25 mouse cellular contexts compared by ENCODE assay signal in genomic region chr3:66162612-66163011, GRCm38 (mm10). TPM values are rescaled to one million over a fixed set of nuclear protein-coding genes. Genes with fewer than 3 reads are reported as not detected.
DNase-seq lines count a peak whose midpoint lies in the region; ATAC-seq and TF ChIP-seq lines count a peak whose summit lies in the region.
"Had no signal": no experiment of that assay in that cellular context is flagged by ENCODE, and none has a peak within 500 bp of the region (broad histone marks: within the 10 kb centered on the region; RNA-seq: fewer than 3 reads in every experiment).

No protein-coding gene starts in this region.

- ATAC-seq in hindbrain, embryonic 15.5 days (ENCODE audit: low FRiP score, low read depth) = peak; percentile 19; the same call in 1 of the 2 replicates
- peak; percentile 71 for ATAC-seq in lung, embryonic 14.5 days (ENCODE audit: insufficient read depth)
- no peak for ATAC-seq in midbrain, postnatal 0 days (ENCODE audit: low FRiP score)
- ATAC-seq: inflammation-experienced regulatory T-cells, adult 6 months; Patski had no signal

- H3K9me3 ChIP-seq in hindbrain, embryonic 15.5 days = no peaks in the 10 kb centered on the region
- H3K9me3 ChIP-seq in hindbrain, embryonic 10.5 days = no peaks in the 10 kb centered on the region
- no peaks in the 10 kb centered on the region for H3K9me3 ChIP-seq in lung, embryonic 14.5 days (ENCODE audit: low read depth, low read length)
- no peaks in the 10 kb centered on the region for H3K9me3 ChIP-seq in midbrain, postnatal 0 days (ENCODE audit: low read length)
- no peaks in the 10 kb centered on the region for H3K9me3 ChIP-seq in midbrain, embryonic 10.5 days (replicated peaks)
- H3K9me3 ChIP-seq: G1E; liver, embryonic 13.5 days; stomach, embryonic 15.5 days had no signal

- H3K27me3 ChIP-seq in hindbrain, embryonic 15.5 days = no peaks in the 10 kb centered on the region
- H3K27me3 ChIP-seq in hindbrain, embryonic 10.5 days (ENCODE audit: insufficient read depth, poor library complexity, severe bottlenecking) = no peaks in the 10 kb centered on the region
- H3K27me3 ChIP-seq in lung, embryonic 14.5 days (ENCODE audit: insufficient read depth, low read length) = no peaks in the 10 kb centered on the region
- H3K27me3 ChIP-seq in midbrain, postnatal 0 days (ENCODE audit: insufficient read depth, low read length) = no peaks in the 10 kb centered on the region
- H3K27me3 ChIP-seq in midbrain, embryonic 10.5 days (ENCODE audit: low read depth, poor library complexity, severe bottlenecking) = no peaks in the 10 kb centered on the region
- H3K27me3 ChIP-seq: CH12.LX; liver, embryonic 13.5 days; Patski; stomach, embryonic 15.5 days had no signal

- no peak overlapping the region for H3K4me3 ChIP-seq in hindbrain, embryonic 15.5 days
- no peak overlapping the region for H3K4me3 ChIP-seq in hindbrain, embryonic 10.5 days
- no peak overlapping the region for H3K4me3 ChIP-seq in lung, embryonic 14.5 days (ENCODE audit: low read depth, low read length)
- no peak overlapping the region for H3K4me3 ChIP-seq in midbrain, postnatal 0 days (ENCODE audit: low read depth, low read length)
- no peak overlapping the region for H3K4me3 ChIP-seq in midbrain, embryonic 10.5 days
- H3K4me3 ChIP-seq: left cerebral cortex, adult 2 months; liver, embryonic 13.5 days; stomach, embryonic 15.5 days had no signal

- no peak overlapping the region for H3K27ac ChIP-seq in hindbrain, embryonic 15.5 days (replicated peaks)
- no peak overlapping the region for H3K27ac ChIP-seq in hindbrain, embryonic 10.5 days
- H3K27ac ChIP-seq in lung, embryonic 14.5 days (ENCODE audit: low read depth) = no peak overlapping the region
- no peak overlapping the region for H3K27ac ChIP-seq in midbrain, postnatal 0 days (ENCODE audit: low read depth, low read length)
- no peak overlapping the region for H3K27ac ChIP-seq in midbrain, embryonic 10.5 days (replicated peaks)
- H3K27ac ChIP-seq: left cerebral cortex, adult 2 months; liver, embryonic 13.5 days; macrophage; stomach, embryonic 15.5 days had no signal

- H3K4me1 ChIP-seq in hindbrain, embryonic 15.5 days (replicated peaks) = no peaks in the 10 kb centered on the region
- H3K4me1 ChIP-seq in hindbrain, embryonic 10.5 days (replicated peaks) = no peaks in the 10 kb centered on the region
- 0 out of 2 replicates have a peak, but pooled peaks cover 9% of the 10 kb centered on the region for H3K4me1 ChIP-seq in lung, embryonic 14.5 days (ENCODE audit: insufficient read depth)
- no peaks in the 10 kb centered on the region for H3K4me1 ChIP-seq in midbrain, postnatal 0 days (ENCODE audit: insufficient read depth, low read length)
- peaks cover 4% of the 10 kb centered on the region; the same call in 1 of the 2 replicates for H3K4me1 ChIP-seq in midbrain, embryonic 10.5 days
- H3K4me1 ChIP-seq: liver, embryonic 13.5 days; stomach, embryonic 15.5 days had no signal

- TF ChIP-seq CTCF in lung, embryonic 14.5 days (IDR thresholded peaks at IDR 0.05; ENCODE audit: low read depth) = no peak
- TF ChIP-seq CTCF in midbrain, postnatal 0 days (IDR thresholded peaks at IDR 0.05) = no peak

- WGBS in hindbrain, embryonic 15.5 days = 55% methylated on average over 6 of the region's 6 CpGs
- 87% methylated on average over 6 of the region's 6 CpGs for WGBS in hindbrain, embryonic 10.5 days
- WGBS in lung, embryonic 14.5 days = 34% methylated on average over 6 of the region's 6 CpGs
- 67% methylated on average over 6 of the region's 6 CpGs for WGBS in midbrain, postnatal 0 days
- 84% methylated on average over 6 of the region's 6 CpGs for WGBS in midbrain, embryonic 10.5 days

- no peaks in the 10 kb centered on the region for H3K36me3 ChIP-seq in hindbrain, embryonic 15.5 days
- no peaks in the 10 kb centered on the region for H3K36me3 ChIP-seq in hindbrain, embryonic 10.5 days
- H3K36me3 ChIP-seq in lung, embryonic 14.5 days (ENCODE audit: insufficient read depth) = no peaks in the 10 kb centered on the region
- H3K36me3 ChIP-seq in midbrain, postnatal 0 days (ENCODE audit: insufficient read depth, low read length) = no peaks in the 10 kb centered on the region
- no peaks in the 10 kb centered on the region for H3K36me3 ChIP-seq in midbrain, embryonic 10.5 days
- H3K36me3 ChIP-seq: G1E; liver, embryonic 13.5 days; stomach, embryonic 15.5 days had no signal

- no peak for DNase-seq in hindbrain, embryonic 10.5 days (ENCODE audit: low spot score)
- peak; percentile 94 for DNase-seq in lung, embryonic 14.5 days
- DNase-seq in lung, postnatal 14 days = no peak
- peak; percentile 64 for DNase-seq in midbrain, postnatal 0 days (ENCODE audit: low spot score)
- no peak for DNase-seq in midbrain, embryonic 10.5 days (ENCODE audit: low spot score)
- DNase-seq in gastrocnemius, postnatal 10 days = no peak
- DNase-seq: adrenal gland, postnatal 36 days; B cell, adult 2 months; cerebellum, adult 11-12 months; cerebellum, postnatal 10 days; heart, postnatal 4 days; kidney, adult 18-20 months; kidney, postnatal 10 days; liver, embryonic 13.5 days; thymus, postnatal 25 days had no signal

- no peak overlapping the region for H3K4me2 ChIP-seq in hindbrain, embryonic 15.5 days
- H3K4me2 ChIP-seq in lung, embryonic 14.5 days = no peak overlapping the region
- H3K4me2 ChIP-seq in midbrain, postnatal 0 days (ENCODE audit: low read depth, low read length, poor library complexity, severe bottlenecking) = no peak overlapping the region
- H3K4me2 ChIP-seq: liver, embryonic 13.5 days; stomach, embryonic 15.5 days had no signal

- H3K9ac ChIP-seq in hindbrain, embryonic 15.5 days = no peak overlapping the region
- no peak overlapping the region for H3K9ac ChIP-seq in lung, embryonic 14.5 days
- no peak overlapping the region for H3K9ac ChIP-seq in midbrain, postnatal 0 days (replicated peaks; ENCODE audit: low read length, poor library complexity, severe bottlenecking)
- H3K9ac ChIP-seq: liver, embryonic 13.5 days; stomach, embryonic 15.5 days had no signal

RNA-seq across cellular contexts. Expression of gene Ptx3, which starts 57.1 kb away (rescaled TPM):
- polyA plus RNA-seq in hindbrain, embryonic 15.5 days (2015; fragmentation: Nextera tagmentation; extraction: Ambion mirVana) = 4.9 and 5.3 TPM in 2 replicates
- 24.6 and 32.6 TPM in 2 replicates for polyA plus RNA-seq in hindbrain, embryonic 10.5 days (2016; fragmentation: Nextera tagmentation; extraction: Ambion mirVana)
- 1.8 and 2.0 TPM in 2 replicates for polyA plus RNA-seq in lung, embryonic 14.5 days (2014; fragmentation: Nextera tagmentation; extraction: Ambion mirVana)
- 3.3 and 4.0 TPM in 2 replicates for total RNA-seq in midbrain, postnatal 0 days (2014; rRNA removed)
- polyA plus RNA-seq in midbrain, postnatal 0 days (2015; fragmentation: Nextera tagmentation; extraction: Ambion mirVana) = 2.9 and 4.4 TPM in 2 replicates
- polyA plus RNA-seq in midbrain, embryonic 10.5 days (2016; fragmentation: Nextera tagmentation; extraction: Ambion mirVana) = 20.1 and 21.3 TPM in 2 replicates
- 1 to 10 TPM; 7.7 to 9.3 TPM for total RNA-seq in gastrocnemius, postnatal 10 days (2021)
- total RNA-seq: CH12.LX; monocyte, adult 5-6 weeks; neutrophil, adult 5-6 weeks had no signal
- polyA plus RNA-seq: G1E; inflammation-experienced regulatory T-cells, adult 6 months; macrophage had no signal

Comparison
In these comparisons a context has a peak if more than half of its experiments do, and no peak if none do; other contexts are left out.
1. DNase-seq: peak in lung, embryonic 14.5 days (single experiment) and midbrain, postnatal 0 days (single experiment); none in hindbrain, embryonic 10.5 days (single experiment), lung, postnatal 14 days (single experiment), midbrain, embryonic 10.5 days (single experiment) and gastrocnemius, postnatal 10 days (single experiment).